Mouse (Mus musculus) small intestine, adult 2 months (tissue): ENCODE measurements around the gene Mecp2. TPM values are rescaled to one million over a fixed set of nuclear protein-coding genes. Genes with fewer than 3 reads are reported as not detected.

Experiments used
- H3K27ac ChIP-seq: fragments of 200-500 bp; 2 replicates; pipeline ENCODE4 v1.5.1; 2012; ENCODE audit warnings: low read depth, low read length, control low read depth, inconsistent platforms; ENCODE audit not compliant: insufficient read depth
- H3K27me3 ChIP-seq: fragments of 200-500 bp; 2 replicates; pipeline ENCODE4 v1.6.1; 2012; ENCODE audit warnings: mild to moderate bottlenecking, moderate library complexity, low read length, inconsistent platforms; ENCODE audit not compliant: control insufficient read depth, insufficient read depth
- H3K36me3 ChIP-seq: fragments of 200-500 bp; 2 replicates; pipeline ENCODE4 v1.6.1; 2012; ENCODE audit warnings: mild to moderate bottlenecking, low read length, control low read depth, inconsistent platforms; ENCODE audit not compliant: control insufficient read depth, insufficient read depth
- H3K4me1 ChIP-seq: fragments of 200-500 bp; 2 replicates; pipeline ENCODE4 v1.6.1; 2012; ENCODE audit warnings: low read length, inconsistent platforms, mixed read lengths; ENCODE audit not compliant: control insufficient read depth, insufficient read depth, insufficient read length
- H3K4me3 ChIP-seq: fragments of 200-500 bp; 2 replicates; pipeline ENCODE4 v1.5.1; 2012; ENCODE audit warnings: low read depth, mild to moderate bottlenecking, control low read depth, inconsistent platforms, low read length, moderate library complexity
- CTCF ChIP-seq: fragments of 200-500 bp; IDR thresholded peaks from 2 replicates; pipeline ENCODE4 v1.5.1; 2012; ENCODE audit warnings: low read depth, mild to moderate bottlenecking, control low read depth, inconsistent platforms, low read length, moderate library complexity, mixed read lengths; ENCODE audit not compliant: insufficient replicate concordance, insufficient read length; ENCODE audit errors: extremely low read depth
- POLR2A ChIP-seq: fragments of 200-500 bp; IDR thresholded peaks from 2 replicates; pipeline ENCODE4 v1.6.1; 2012; ENCODE audit warnings: low read depth, mild to moderate bottlenecking, control low read depth, inconsistent platforms, low read length, moderate library complexity
- WGBS: fragments of 180-500 bp; shearing (Covaris S2); methylation state at CpG from one replicate; pipeline ENCODE4 v1.1.7; 2018; 5-methylcytosine and 5-hydroxymethylcytosine counted together
- polyA plus RNA-seq: library from polyadenylated mRNA; depleted of rRNA; stranded (reverse); fragments of >200 nt; gene quantifications from 2 replicates; pipeline ENCODE4 v1.2.3, GENCODE M21; 2012; rRNA removed

Gene Mecp2
- polyA plus RNA-seq, 1 experiment = 3.0 TPM

GRCm38 (mm10) chrX:74008063-74008462 is 127.1 kb downstream of the Mecp2 start:
- Histone ChIP-seq H3K4me3 (no peak overlapping the region), H3K27me3 (no peaks in the 10 kb centered on the region), H3K36me3 (no peaks in the 10 kb centered on the region), H3K4me1 (no peaks in the 10 kb centered on the region), H3K27ac (no peak overlapping the region)
- TF ChIP-seq POLR2A (no peak), CTCF (no peak)
- whole genome bisulfite sequencing = 50% methylated on average over 8 of the region's 8 CpGs

DNA sequence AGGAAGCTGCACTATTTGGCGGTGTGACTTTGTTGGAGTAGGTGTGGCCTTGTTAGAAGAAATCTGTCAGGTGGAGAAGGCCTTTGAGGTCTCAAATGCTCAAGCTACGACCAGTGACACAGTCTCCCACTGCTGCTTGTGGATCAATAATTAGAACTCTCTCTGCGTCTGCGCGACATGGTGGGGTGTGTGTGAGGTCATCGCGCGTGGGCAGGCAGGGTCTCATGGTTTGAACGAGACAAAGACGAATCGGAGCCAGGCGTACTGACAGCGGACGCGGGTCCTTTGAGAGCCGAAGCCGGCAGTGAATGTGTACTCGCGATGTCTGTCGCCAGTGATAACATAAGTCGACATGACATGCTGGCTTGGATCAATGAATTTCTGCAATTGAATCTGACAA is 128.8 kb downstream of the Mecp2 start:
- WGBS = 81% methylated on average over 21 of the region's 21 CpGs
- TF ChIP-seq CTCF = no peak
- TF ChIP-seq POLR2A = no peak
- no peak overlapping the region for H3K27ac ChIP-seq
- H3K4me1 ChIP-seq = no peaks in the 10 kb centered on the region
- H3K27me3 ChIP-seq = no peaks in the 10 kb centered on the region
- H3K36me3 ChIP-seq = no peaks in the 10 kb centered on the region
- H3K4me3 ChIP-seq = no peak overlapping the region

GRCm38 (mm10) chrX:74003644-74004043 is 131.5 kb downstream of the Mecp2 start:
- H3K4me1 ChIP-seq = no peaks in the 10 kb centered on the region
- 75% methylated on average over 2 of the region's 2 CpGs for WGBS
- no peak overlapping the region for H3K4me3 ChIP-seq
- no peaks in the 10 kb centered on the region for H3K27me3 ChIP-seq
- H3K27ac ChIP-seq = no peak overlapping the region
- TF ChIP-seq CTCF = no peak
- no peak for TF ChIP-seq POLR2A
- no peaks in the 10 kb centered on the region for H3K36me3 ChIP-seq

GRCm38 (mm10) chrX:74001024-74001423 is 134.1 kb downstream of the Mecp2 start:
- H3K27ac ChIP-seq = no peak overlapping the region
- H3K4me3 ChIP-seq = no peak overlapping the region
- TF ChIP-seq CTCF = no peak
- no peak for TF ChIP-seq POLR2A
- H3K36me3 ChIP-seq = no peaks in the 10 kb centered on the region
- 51% methylated on average over 3 of the region's 3 CpGs for WGBS
- no peaks in the 10 kb centered on the region for H3K4me1 ChIP-seq
- H3K27me3 ChIP-seq = no peaks in the 10 kb centered on the region

DNA sequence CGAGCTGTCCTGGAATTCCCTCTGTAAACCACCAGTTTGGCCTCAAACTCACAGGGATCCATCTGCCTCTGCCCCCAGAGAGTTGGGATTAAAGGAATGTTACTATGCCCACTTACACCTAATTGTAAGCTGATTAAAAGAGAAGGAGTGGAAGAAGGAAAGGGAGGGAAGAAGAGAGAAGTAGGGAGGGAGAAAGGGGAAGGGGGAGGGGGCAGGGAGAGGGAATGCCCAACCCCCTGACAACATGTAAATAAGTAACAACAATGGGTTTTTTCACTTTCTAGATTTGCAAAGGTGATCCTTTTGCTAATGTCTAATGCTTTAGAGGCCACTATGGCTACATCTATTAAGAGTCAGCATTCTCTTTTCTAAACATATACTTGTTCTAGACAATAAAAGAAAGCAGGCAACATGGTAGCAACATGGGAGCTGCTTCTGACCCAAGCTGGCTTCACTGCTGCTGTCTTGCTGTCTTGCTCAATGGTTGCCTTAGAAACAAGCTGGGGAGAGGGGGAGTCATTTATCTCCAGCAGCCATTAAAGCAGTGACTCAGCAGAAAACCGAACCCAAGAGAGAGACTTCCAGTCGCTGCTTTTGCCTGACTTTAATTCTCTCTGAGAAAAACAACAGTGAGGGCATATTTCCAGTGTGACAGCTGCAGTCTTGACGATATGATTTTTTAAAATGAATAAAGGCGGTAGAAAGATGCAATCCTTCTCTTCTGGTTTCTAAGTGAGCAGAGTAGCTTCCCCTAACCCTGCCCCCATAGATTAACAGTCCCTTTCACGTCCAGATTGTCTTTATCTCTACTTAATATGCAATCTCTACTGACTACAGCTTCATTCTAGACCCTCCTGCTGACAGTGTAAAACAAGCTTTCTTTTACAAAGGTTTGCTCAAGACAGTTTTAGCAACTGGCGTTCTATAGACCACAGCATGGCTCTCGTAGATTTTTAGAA is 136.0 kb downstream of the Mecp2 start:
- no peaks in the 10 kb centered on the region for H3K36me3 ChIP-seq
- no peak for TF ChIP-seq POLR2A
- no peak for TF ChIP-seq CTCF
- H3K4me3 ChIP-seq = no peak overlapping the region
- H3K27me3 ChIP-seq = no peaks in the 10 kb centered on the region
- 38% methylated on average over 8 of the region's 8 CpGs for WGBS
- no peak overlapping the region for H3K27ac ChIP-seq
- H3K4me1 ChIP-seq = no peaks in the 10 kb centered on the region

GRCm38 (mm10) chrX:73977783-73978182 is 157.4 kb downstream of the Mecp2 start:
- Histone ChIP-seq H3K27me3 (no peaks in the 10 kb centered on the region), H3K36me3 (no peaks in the 10 kb centered on the region), H3K4me3 (no peak overlapping the region), H3K4me1 (no peaks in the 10 kb centered on the region), H3K27ac (no peak overlapping the region)
- WGBS = 78% methylated on average over 1 of the region's 1 CpGs
- TF ChIP-seq CTCF (no peak), POLR2A (no peak)

Other genes starting within 250 kb of the Mecp2 start
- gene Avpr2, start 243.3 kb downstream of the Mecp2 start, polyA plus RNA-seq = 0.09 TPM in 1 of 2 replicates, not detected in the other
- gene L1cam, start 239.3 kb downstream of the Mecp2 start, polyA plus RNA-seq = 7.9 and 20.8 TPM in 2 replicates
- gene Arhgap4, start 213.5 kb downstream of the Mecp2 start, polyA plus RNA-seq = 16.7 and 22.9 TPM in 2 replicates
- 33.3 and 50.5 TPM in 2 replicates for gene Naa10, start 213.4 kb downstream of the Mecp2 start, polyA plus RNA-seq
- gene Renbp, start 204.5 kb downstream of the Mecp2 start, polyA plus RNA-seq = 2.4 and 4.2 TPM in 2 replicates
- gene Hcfc1, start 169.0 kb downstream of the Mecp2 start, polyA plus RNA-seq = 38.2 and 53.4 TPM in 2 replicates
- gene Irak1, start 111.4 kb downstream of the Mecp2 start, polyA plus RNA-seq = 85.9 and 96.8 TPM in 2 replicates
- not detected in 2 replicates for gene Opn1mw, start 7.9 kb downstream of the Mecp2 start, polyA plus RNA-seq
- not detected in 2 replicates for gene Tex28, start 32.5 kb upstream of the Mecp2 start, polyA plus RNA-seq
- gene Tktl1, start 41.9 kb upstream of the Mecp2 start, polyA plus RNA-seq = not detected in 2 replicates
- gene Flna, start 114.5 kb upstream of the Mecp2 start, polyA plus RNA-seq = 270 and 280 TPM in 2 replicates
- 25.5 and 37.3 TPM in 2 replicates for gene Emd, start 119.3 kb upstream of the Mecp2 start, polyA plus RNA-seq
- 750 and 1,062 TPM in 2 replicates for gene Rpl10, start 135.4 kb upstream of the Mecp2 start, polyA plus RNA-seq
- 65.7 and 80.7 TPM in 2 replicates for gene Taz, start 146.5 kb upstream of the Mecp2 start, polyA plus RNA-seq
- 13.0 and 13.9 TPM in 2 replicates for gene Dnase1l1, start 147.0 kb upstream of the Mecp2 start, polyA plus RNA-seq
- 119 and 169 TPM in 2 replicates for gene Atp6ap1, start 161.7 kb upstream of the Mecp2 start, polyA plus RNA-seq
- gene Gdi1, start 169.6 kb upstream of the Mecp2 start, polyA plus RNA-seq = 61.7 and 88.3 TPM in 2 replicates
- 6.4 and 10.4 TPM in 2 replicates for gene Fam50a, start 177.7 kb upstream of the Mecp2 start, polyA plus RNA-seq
- 3.1 and 4.4 TPM in 2 replicates for gene Plxna3, start 193.7 kb upstream of the Mecp2 start, polyA plus RNA-seq
- gene Lage3, start 218.3 kb upstream of the Mecp2 start, polyA plus RNA-seq = 16.9 and 17.1 TPM in 2 replicates
- 24.0 and 33.4 TPM in 2 replicates for gene Ubl4a, start 237.9 kb upstream of the Mecp2 start, polyA plus RNA-seq
- gene Slc10a3, start 238.0 kb upstream of the Mecp2 start, polyA plus RNA-seq = 9.1 and 20.9 TPM in 2 replicates